Mouse (Mus musculus): ENCODE results near the gene Magi1. TPM values are rescaled to one million over a fixed set of nuclear protein-coding genes. Genes with fewer than 3 reads are reported as not detected.

Magi1 gene
- total RNA-seq (2021) (10 to 100 TPM; 14.0 to 16.5 TPM), polyA plus RNA-seq (2012; rRNA removed) (4.1 and 5.8 TPM in 2 replicates)
- long read RNA-seq, partial matches to known transcripts, result 2 of 11 reads
- long read RNA-seq, other reads (novel, unspliced or antisense), result 9 of 11 reads

DNA sequence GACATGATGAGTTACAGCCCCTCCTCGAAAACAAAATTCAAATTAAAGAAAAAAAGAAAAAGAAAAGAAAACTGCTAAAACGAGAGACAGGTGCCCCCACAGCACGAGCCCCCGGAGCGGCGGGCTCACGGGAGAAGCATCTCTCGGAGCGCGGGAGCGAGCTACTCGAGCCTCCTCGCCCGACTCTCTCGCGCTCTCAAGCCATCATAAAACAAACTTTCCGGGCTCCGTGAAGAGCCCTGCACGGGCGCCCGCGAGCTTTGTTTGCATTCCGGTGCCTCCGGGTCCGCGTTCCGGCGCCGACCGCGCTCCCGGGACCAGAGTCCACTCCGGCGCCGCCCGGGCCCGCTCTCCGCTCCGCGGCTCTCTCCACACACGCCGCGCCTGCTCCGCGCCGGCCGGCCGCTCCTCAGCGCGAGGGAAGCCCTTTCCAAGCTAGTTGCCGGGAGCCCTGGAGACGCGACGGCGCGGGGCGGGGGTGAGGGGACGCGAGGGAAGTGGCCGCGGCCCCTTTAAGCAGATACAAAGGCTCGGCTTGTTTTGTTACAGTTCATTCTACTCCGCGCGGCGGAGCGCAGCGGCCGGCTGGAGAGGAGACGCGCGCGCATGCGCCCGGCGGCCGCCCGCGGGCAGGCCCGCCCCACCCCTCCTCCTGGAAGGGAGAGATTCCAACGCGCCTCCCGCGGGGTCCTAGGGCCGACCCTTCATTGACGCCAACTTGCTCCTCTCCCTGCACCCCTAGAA, at the start of gene Magi1:
Gene Magi1, minus strand, starts transcription at position 600 of the 744 bp plus-strand sequence.
- intact Hi-C loops (cut with DNase I), result loop anchor here (1.0 to 5.0 kb wide), 4 partner anchors 41 to 201 kb away; no protein-coding TSS in a partner anchor
- Histone ChIP-seq H3K36me3 (ENCODE audit: control insufficient read depth, insufficient read depth, low read length) (no peaks in the 10 kb centered on the region), H3K4me1 (ENCODE audit: control insufficient read depth, insufficient read depth, low read length) (peaks cover 4% of the 10 kb centered on the region), H3K79me2 (replicated peaks; ENCODE audit: control insufficient read depth, insufficient read depth, low read length) (no peaks in the 10 kb centered on the region), H3K27me3 (ENCODE audit: control insufficient read depth, insufficient read depth, low read length) (no peaks in the 10 kb centered on the region), H3K9ac (ENCODE audit: low read depth, low read length) (peak within 1 kb of the TSS; percentile 90), H3K27ac (peak within 1 kb of the TSS; percentile 96), H3K4me3 (peak within 1 kb of the TSS; percentile 98)
- TF ChIP-seq CTCF (IDR thresholded peaks at IDR 0.05) (0 out of 2 replicates have a peak, but pooled peaks have one; percentile 12), EP300 (IDR thresholded peaks at IDR 0.05; ENCODE audit: insufficient read depth, low read depth, low read length) (no peak; the same call in 1 of the 2 replicates), POLR2A (IDR thresholded peaks at IDR 0.05; ENCODE audit: insufficient read depth, low read depth, low read length) (peak; percentile 60; the same call in 1 of the 2 replicates)
- WGBS, result under 1% methylated on average over 86 of the region's 86 CpGs
- peak; percentile 94 to 96 for DNase-seq

DNA sequence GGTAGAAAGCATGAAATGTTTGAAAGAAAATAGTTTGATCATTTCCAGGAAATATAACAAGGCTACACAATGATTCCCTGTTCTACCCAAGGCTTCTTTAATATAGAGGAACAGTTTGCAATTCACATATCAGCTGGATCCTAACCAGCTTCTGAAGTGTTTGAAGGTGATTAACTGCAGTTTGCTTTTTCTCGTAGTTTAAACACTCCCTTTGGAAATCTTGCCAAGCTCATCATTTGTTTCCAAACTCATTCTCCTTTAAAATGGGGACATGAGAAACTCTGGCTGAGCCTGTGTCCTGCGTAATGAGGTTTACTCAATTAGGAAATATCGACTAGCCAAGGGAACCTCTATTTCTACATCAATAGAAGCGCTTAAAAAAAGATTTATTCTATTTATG, 43.4 kb upstream of the Magi1 start:
- WGBS, result 79% methylated on average over 4 of the region's 4 CpGs

DNA sequence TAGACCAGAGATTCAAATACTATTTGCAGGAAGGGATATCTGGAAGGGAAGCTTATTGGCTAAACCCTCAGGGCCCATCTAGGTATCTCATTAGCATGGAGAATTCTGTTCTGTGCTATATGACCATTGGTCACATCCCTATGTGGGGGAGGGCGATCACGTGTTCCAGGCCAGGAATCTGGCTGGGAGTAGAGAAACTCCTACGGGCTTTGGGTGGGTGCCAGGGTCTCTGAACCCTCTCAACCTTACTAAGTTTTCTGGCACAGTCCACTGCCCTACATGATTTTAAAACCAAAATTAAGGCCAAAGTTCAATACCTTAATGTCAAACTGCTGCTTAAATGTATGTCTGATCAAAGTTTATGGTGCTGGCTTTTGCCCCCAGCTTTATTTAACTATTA, 33.2 kb upstream of the Magi1 start:
- no peak overlapping the region for H3K27ac ChIP-seq
- intact Hi-C loops (cut with DNase I), result no loop called here
- WGBS, result 45% methylated on average over 3 of the region's 3 CpGs
- H3K9ac ChIP-seq (ENCODE audit: low read depth, low read length), result no peak overlapping the region
- peaks cover 2% of the 10 kb centered on the region; the same call in 1 of the 2 replicates for H3K27me3 ChIP-seq (ENCODE audit: control insufficient read depth, insufficient read depth, low read length)
- no peak for DNase-seq
- no peaks in the 10 kb centered on the region for H3K36me3 ChIP-seq (ENCODE audit: control insufficient read depth, insufficient read depth, low read length)
- TF ChIP-seq CTCF (IDR thresholded peaks at IDR 0.05) (no peak), POLR2A (IDR thresholded peaks at IDR 0.05; ENCODE audit: insufficient read depth, low read depth, low read length) (no peak), EP300 (IDR thresholded peaks at IDR 0.05; ENCODE audit: insufficient read depth, low read depth, low read length) (no peak)
- H3K4me3 ChIP-seq, result no peak overlapping the region
- no peaks in the 10 kb centered on the region for H3K79me2 ChIP-seq (replicated peaks; ENCODE audit: control insufficient read depth, insufficient read depth, low read length)
- H3K4me1 ChIP-seq (ENCODE audit: control insufficient read depth, insufficient read depth, low read length), result no peaks in the 10 kb centered on the region; the same call in 1 of the 2 replicates

More for the DNA sequence above, 43.4 kb upstream of the Magi1 start:
- no peak overlapping the region for H3K9ac ChIP-seq (ENCODE audit: low read depth, low read length)
- H3K27ac ChIP-seq, result no peak overlapping the region
- H3K4me3 ChIP-seq, result no peak overlapping the region
- no peaks in the 10 kb centered on the region for H3K36me3 ChIP-seq (ENCODE audit: control insufficient read depth, insufficient read depth, low read length)
- H3K79me2 ChIP-seq (replicated peaks; ENCODE audit: control insufficient read depth, insufficient read depth, low read length), result no peaks in the 10 kb centered on the region
- intact Hi-C loops (cut with DNase I), result no loop called here
- no peaks in the 10 kb centered on the region for H3K4me1 ChIP-seq (ENCODE audit: control insufficient read depth, insufficient read depth, low read length)
- H3K27me3 ChIP-seq (ENCODE audit: control insufficient read depth, insufficient read depth, low read length), result no peaks in the 10 kb centered on the region
- no peak for DNase-seq
- no peak for TF ChIP-seq CTCF (IDR thresholded peaks at IDR 0.05)
- TF ChIP-seq POLR2A (IDR thresholded peaks at IDR 0.05; ENCODE audit: insufficient read depth, low read depth, low read length), result no peak
- TF ChIP-seq EP300 (IDR thresholded peaks at IDR 0.05; ENCODE audit: insufficient read depth, low read depth, low read length), result no peak

DNA sequence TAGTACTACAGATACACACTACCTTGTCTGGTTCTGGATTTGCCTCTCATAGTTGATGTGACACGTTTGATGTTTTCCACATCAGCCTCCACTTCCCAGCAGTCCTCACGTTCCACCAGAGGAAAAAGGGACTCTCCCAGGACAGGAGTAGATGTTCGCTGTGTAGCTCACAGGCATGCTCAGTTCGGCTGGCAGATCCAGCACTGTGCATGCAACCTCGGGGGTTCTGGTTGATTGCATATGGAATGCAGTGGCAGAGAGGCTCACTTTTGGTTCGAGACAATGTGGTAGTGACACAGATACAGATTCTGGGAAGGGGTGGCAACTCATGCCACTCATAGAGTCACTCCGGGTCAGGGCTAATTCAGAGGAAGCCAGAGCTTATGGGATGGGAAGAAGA, 28.6 kb upstream of the Magi1 start:
- whole genome bisulfite sequencing, result 70% methylated on average over 7 of the region's 7 CpGs
- no peaks in the 10 kb centered on the region for H3K79me2 ChIP-seq (replicated peaks; ENCODE audit: control insufficient read depth, insufficient read depth, low read length)
- no peak overlapping the region for H3K27ac ChIP-seq
- no peak for DNase-seq
- H3K27me3 ChIP-seq (ENCODE audit: control insufficient read depth, insufficient read depth, low read length), result no peaks in the 10 kb centered on the region
- H3K4me3 ChIP-seq, result no peak overlapping the region
- H3K4me1 ChIP-seq (ENCODE audit: control insufficient read depth, insufficient read depth, low read length), result peaks cover 1% of the 10 kb centered on the region; the same call in 1 of the 2 replicates
- no peaks in the 10 kb centered on the region for H3K36me3 ChIP-seq (ENCODE audit: control insufficient read depth, insufficient read depth, low read length)
- intact Hi-C loops (cut with DNase I), result no loop called here
- H3K9ac ChIP-seq (ENCODE audit: low read depth, low read length), result no peak overlapping the region
- no peak for TF ChIP-seq POLR2A (IDR thresholded peaks at IDR 0.05; ENCODE audit: insufficient read depth, low read depth, low read length)
- TF ChIP-seq CTCF (IDR thresholded peaks at IDR 0.05), result no peak
- no peak for TF ChIP-seq EP300 (IDR thresholded peaks at IDR 0.05; ENCODE audit: insufficient read depth, low read depth, low read length)

- TF ChIP-seq CTCF (IDR thresholded peaks at IDR 0.05) (no peak), EP300 (IDR thresholded peaks at IDR 0.05; ENCODE audit: insufficient read depth, low read depth, low read length) (no peak)
- intact Hi-C loops (cut with DNase I), result no loop called here
- H3K36me3 ChIP-seq (ENCODE audit: control insufficient read depth, insufficient read depth, low read length), result no peaks in the 10 kb centered on the region
- no peak overlapping the region for H3K27ac ChIP-seq
- DNase-seq, result no peak
- 31% methylated on average over 7 of the region's 7 CpGs for WGBS
- H3K4me1 ChIP-seq (ENCODE audit: control insufficient read depth, insufficient read depth, low read length), result peaks cover 1% of the 10 kb centered on the region; the same call in 1 of the 2 replicates
- no peak overlapping the region for H3K4me3 ChIP-seq
- no peak overlapping the region for H3K9ac ChIP-seq (ENCODE audit: low read depth, low read length)
- no peaks in the 10 kb centered on the region for H3K79me2 ChIP-seq (replicated peaks; ENCODE audit: control insufficient read depth, insufficient read depth, low read length)
- no peaks in the 10 kb centered on the region for H3K27me3 ChIP-seq (ENCODE audit: control insufficient read depth, insufficient read depth, low read length)
Measured at GRCm38 (mm10) chr6:94308498-94308897, 24.8 kb upstream of the Magi1 start.

DNA sequence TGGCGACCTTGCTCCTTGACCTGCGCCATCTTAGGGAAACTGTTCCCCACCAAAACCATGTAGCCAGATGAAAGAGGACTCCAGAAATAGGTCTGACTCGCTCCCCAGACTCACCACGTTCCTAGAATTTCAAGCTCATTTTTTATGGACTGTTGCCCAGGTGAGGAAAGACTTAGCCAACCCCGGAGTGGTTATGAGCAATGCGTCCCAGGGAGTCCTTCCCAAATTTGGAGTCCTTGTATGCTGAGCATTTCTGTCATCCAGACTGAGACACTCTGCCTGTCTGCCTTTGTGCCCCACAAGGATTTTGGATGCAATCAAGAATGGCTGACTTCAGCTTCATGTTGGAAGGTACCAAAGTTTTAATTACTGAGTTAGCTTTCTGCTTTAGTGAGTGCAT, 19.8 kb upstream of the Magi1 start:
- intact Hi-C loops (cut with DNase I), result no loop called here
- DNase-seq, result no peak
- 70% methylated on average over 6 of the region's 6 CpGs for WGBS

More for the DNA sequence above, 19.8 kb upstream of the Magi1 start:
- H3K9ac ChIP-seq (ENCODE audit: low read depth, low read length), result no peak overlapping the region
- H3K27ac ChIP-seq, result no peak overlapping the region
- no peaks in the 10 kb centered on the region for H3K79me2 ChIP-seq (replicated peaks; ENCODE audit: control insufficient read depth, insufficient read depth, low read length)
- no peaks in the 10 kb centered on the region for H3K36me3 ChIP-seq (ENCODE audit: control insufficient read depth, insufficient read depth, low read length)
- TF ChIP-seq POLR2A (IDR thresholded peaks at IDR 0.05; ENCODE audit: insufficient read depth, low read depth, low read length) (no peak), EP300 (IDR thresholded peaks at IDR 0.05; ENCODE audit: insufficient read depth, low read depth, low read length) (no peak), CTCF (IDR thresholded peaks at IDR 0.05) (no peak)
- no peak overlapping the region for H3K4me3 ChIP-seq
- no peaks in the 10 kb centered on the region for H3K27me3 ChIP-seq (ENCODE audit: control insufficient read depth, insufficient read depth, low read length)
- H3K4me1 ChIP-seq (ENCODE audit: control insufficient read depth, insufficient read depth, low read length), result peaks cover 3% of the 10 kb centered on the region; the same call in 1 of the 2 replicates
